ENCODE assay signal across 28 mouse cellular contexts in the genomic region with DNA sequence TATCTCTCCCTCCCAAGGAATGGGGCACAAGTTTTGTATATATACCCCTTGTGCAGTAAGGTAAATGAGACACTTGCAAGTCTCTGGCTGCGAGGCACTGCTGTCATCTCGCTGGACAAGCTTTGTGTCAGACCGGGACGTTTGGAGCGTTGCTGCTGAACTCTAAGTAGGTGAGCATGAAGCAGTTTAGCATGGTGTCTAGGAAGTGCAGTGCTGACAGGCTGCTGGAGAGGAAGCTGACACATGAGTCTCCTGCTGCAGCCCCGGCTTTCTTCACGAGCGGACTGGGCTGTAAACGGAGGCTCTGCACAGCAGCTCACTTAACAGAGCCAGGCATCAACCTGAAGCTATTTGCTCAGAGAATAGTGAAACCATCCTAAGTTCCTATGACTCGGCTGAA.
A peak's percentile ranks its signal among the peaks of the same experiment; 100 is the strongest.
DNase-seq lines count a peak whose midpoint lies in the region; ATAC-seq and TF ChIP-seq lines count a peak whose summit lies in the region.
"Had no signal": no experiment of that assay in that cellular context is flagged by ENCODE, and none has a peak within 500 bp of the region (broad histone marks: within the 10 kb centered on the region; RNA-seq: fewer than 3 reads in every experiment).

No protein-coding gene starts in this region.

- H3K4me3 ChIP-seq in gastrocnemius, adult 2 months = no peak overlapping the region
- H3K4me3 ChIP-seq in heart, embryonic 13.5 days = no peak overlapping the region
- no peak overlapping the region for H3K4me3 ChIP-seq in heart, postnatal 0 days (ENCODE audit: low read depth, low read length)
- H3K4me3 ChIP-seq: embryonic facial prominence, embryonic 10.5 days; embryonic facial prominence, embryonic 13.5 days; erythroblast, embryonic 14.5 days; forebrain, embryonic 12.5 days; forebrain, embryonic 15.5 days; heart, embryonic 15.5 days; hindbrain, embryonic 12.5 days; hindbrain, embryonic 15.5 days had no signal

- TF ChIP-seq CTCF in gastrocnemius, adult 2 months (IDR thresholded peaks at IDR 0.05) = no peak
- TF ChIP-seq CTCF in heart, postnatal 0 days (IDR thresholded peaks at IDR 0.05; ENCODE audit: low read depth) = no peak

- WGBS in heart, embryonic 13.5 days = 50% methylated on average over 10 of the region's 10 CpGs
- 45% methylated on average over 10 of the region's 10 CpGs for WGBS in heart, postnatal 0 days

- intact Hi-C loops in gastrocnemius, adult 2 months (cut with DNase I) = no loop called here
- intact Hi-C loops in heart, postnatal 36 days (cut with DNase I) = no loop called here
- intact Hi-C loops in heart, postnatal 10 days (cut with DNase I) = no loop called here

- no peak overlapping the region for H3K27ac ChIP-seq in gastrocnemius, adult 2 months
- H3K27ac ChIP-seq in heart, embryonic 13.5 days (replicated peaks) = no peak overlapping the region; the same call in 1 of the 2 replicates
- H3K27ac ChIP-seq in heart, postnatal 0 days (ENCODE audit: low read depth) = no peak overlapping the region
- H3K27ac ChIP-seq: embryonic facial prominence, embryonic 10.5 days; embryonic facial prominence, embryonic 13.5 days; forebrain, embryonic 12.5 days; forebrain, embryonic 15.5 days; heart, embryonic 15.5 days; hindbrain, embryonic 12.5 days; hindbrain, embryonic 15.5 days had no signal

- no peaks in the 10 kb centered on the region for H3K27me3 ChIP-seq in heart, embryonic 13.5 days (replicated peaks)
- H3K27me3 ChIP-seq in heart, postnatal 0 days (ENCODE audit: control insufficient read depth, insufficient read depth, low read length) = no peaks in the 10 kb centered on the region
- H3K27me3 ChIP-seq: embryonic facial prominence, embryonic 13.5 days; forebrain, embryonic 12.5 days; forebrain, embryonic 15.5 days; heart, embryonic 15.5 days; hindbrain, embryonic 12.5 days; hindbrain, embryonic 15.5 days had no signal

- peaks cover 23% of the 10 kb centered on the region for H3K36me3 ChIP-seq in heart, embryonic 13.5 days
- no peaks in the 10 kb centered on the region; the same call in 1 of the 2 replicates for H3K36me3 ChIP-seq in heart, postnatal 0 days (replicated peaks; ENCODE audit: control insufficient read depth, insufficient read depth, low read length)
- H3K36me3 ChIP-seq: heart, embryonic 15.5 days had no signal

- H3K9me3 ChIP-seq in heart, embryonic 13.5 days = no peaks in the 10 kb centered on the region
- no peaks in the 10 kb centered on the region for H3K9me3 ChIP-seq in heart, postnatal 0 days (replicated peaks; ENCODE audit: control insufficient read depth, low read length)
- H3K9me3 ChIP-seq: embryonic facial prominence, embryonic 10.5 days; embryonic facial prominence, embryonic 13.5 days; forebrain, embryonic 12.5 days; forebrain, embryonic 15.5 days; heart, embryonic 15.5 days; hindbrain, embryonic 12.5 days; hindbrain, embryonic 15.5 days had no signal

- H3K9ac ChIP-seq in heart, embryonic 13.5 days = no peak overlapping the region
- H3K9ac ChIP-seq in heart, postnatal 0 days (replicated peaks; ENCODE audit: low read depth, low read length) = no peak overlapping the region
- H3K9ac ChIP-seq: embryonic facial prominence, embryonic 13.5 days; forebrain, embryonic 12.5 days; forebrain, embryonic 15.5 days; heart, embryonic 15.5 days; hindbrain, embryonic 12.5 days; hindbrain, embryonic 15.5 days had no signal

- no peak for TF ChIP-seq EP300 in heart, postnatal 0 days (IDR thresholded peaks at IDR 0.05; ENCODE audit: low read depth)

- DNase-seq in gastrocnemius, adult 2 months = peak; percentile 38
- no peak for DNase-seq in gastrocnemius, postnatal 25 days
- DNase-seq in heart, postnatal 36 days = no peak
- DNase-seq in heart, postnatal 0 days (ENCODE audit: low spot score) = peak; percentile 22
- DNase-seq in heart, postnatal 10 days = no peak
- no peak for DNase-seq in testis, postnatal 14 days (ENCODE audit: low spot score)
- DNase-seq: adrenal gland, adult 8-10 months; adrenal gland, postnatal 25 days; B cell, adult 2 months; cerebellum, adult 11-12 months; cerebellum, adult 8-10 months; cerebellum, postnatal 10 days; cerebellum, postnatal 36 days; embryo, embryonic 11 days; gastrocnemius, postnatal 10 days; heart, adult 18-20 months; kidney, adult 2 months had no signal

- peak overlapping the region; percentile 43 for H3K4me2 ChIP-seq in heart, embryonic 13.5 days
- H3K4me2 ChIP-seq in heart, postnatal 0 days (ENCODE audit: low read depth, low read length) = no peak overlapping the region
- H3K4me2 ChIP-seq: embryonic facial prominence, embryonic 13.5 days; forebrain, embryonic 12.5 days; forebrain, embryonic 15.5 days; heart, embryonic 15.5 days; hindbrain, embryonic 12.5 days; hindbrain, embryonic 15.5 days had no signal

- peaks cover 33% of the 10 kb centered on the region for H3K4me1 ChIP-seq in heart, embryonic 13.5 days
- H3K4me1 ChIP-seq in heart, postnatal 0 days (ENCODE audit: control insufficient read depth, insufficient read depth) = peaks cover 12% of the 10 kb centered on the region
- H3K4me1 ChIP-seq: embryonic facial prominence, embryonic 10.5 days; hindbrain, embryonic 12.5 days had no signal

- ATAC-seq in heart, embryonic 13.5 days (ENCODE audit: extremely low read depth, insufficient number of reproducible peaks, low FRiP score, low TSS enrichment) = no peak
- ATAC-seq in heart, postnatal 0 days (ENCODE audit: insufficient read depth, low read depth) = 0 out of 2 replicates have a peak, but pooled peaks have one; percentile 36
- ATAC-seq: activated CD4-positive, CD25-positive, alpha-beta regulatory T cell, adult 4 months; forebrain, embryonic 15.5 days; intestine, postnatal 0 days had no signal

Comparison
In these comparisons a context has a peak if more than half of its experiments do, and no peak if none do; other contexts are left out.
1. DNase-seq: peak in gastrocnemius, adult 2 months (single experiment) and heart, postnatal 0 days (single experiment); none in gastrocnemius, postnatal 25 days (single experiment), heart, postnatal 36 days (0 of 2), heart, postnatal 10 days (0 of 2) and testis, postnatal 14 days (single experiment).